Mouse (Mus musculus) frontal cortex, adult (tissue): Measurements from ENCODE around the gene Ntn5.

Experiments used
- ATAC-seq: cut with Nextera tagmentation; 2 replicates; pipeline ENCODE4 v1.9.2; 2017; ENCODE audit warnings: mild to moderate bottlenecking, moderate library complexity, mixed read lengths; ENCODE audit not compliant: low TSS enrichment

The Ntn5 gene

GRCm38 (mm10) chr7:45712022-45712757, 28.4 kb downstream of the Ntn5 start:
- ATAC-seq: no peak

GRCm38 (mm10) chr7:45713396-45713795, 29.6 kb downstream of the Ntn5 start:
- ATAC-seq: no peak

- ATAC-seq: no peak
Observed at GRCm38 (mm10) chr7:45713881-45714520, 30.2 kb downstream of the Ntn5 start.

- no peak for ATAC-seq
Observed at GRCm38 (mm10) chr7:45714630-45715089, 30.8 kb downstream of the Ntn5 start.

- ATAC-seq: peak; percentile 73
Observed at GRCm38 (mm10) chr7:45715090-45715708, 31.4 kb downstream of the Ntn5 start, which contains the start of gene Rpl18. Rpl18 (plus strand) TSS chr7:45715457.

- ATAC-seq: no peak
Observed at GRCm38 (mm10) chr7:45715741-45716459, 32.1 kb downstream of the Ntn5 start.

- ATAC-seq: no peak
Observed at GRCm38 (mm10) chr7:45716460-45716857, 32.6 kb downstream of the Ntn5 start.

- no peak for ATAC-seq
Observed at GRCm38 (mm10) chr7:45716952-45717917, 33.4 kb downstream of the Ntn5 start.

GRCm38 (mm10) chr7:45717918-45718297, 34.1 kb downstream of the Ntn5 start, which contains the start of gene Sphk2:
Sphk2 (minus strand) TSS chr7:45718002.
- peak; percentile 65 for ATAC-seq

- no peak for ATAC-seq
Observed at GRCm38 (mm10) chr7:45718331-45718730, 34.5 kb downstream of the Ntn5 start.

GRCm38 (mm10) chr7:45719180-45719579, 35.4 kb downstream of the Ntn5 start:
- no peak for ATAC-seq

- ATAC-seq: no peak
Observed at GRCm38 (mm10) chr7:45719738-45720412, 36.1 kb downstream of the Ntn5 start.

GRCm38 (mm10) chr7:45720413-45721233, 36.8 kb downstream of the Ntn5 start, which contains the start of gene Fam83e:
Fam83e (plus strand) TSS chr7:45721212.
- ATAC-seq: no peak

GRCm38 (mm10) chr7:45721234-45721571, 37.4 kb downstream of the Ntn5 start:
- ATAC-seq: no peak

- ATAC-seq: no peak
Observed at GRCm38 (mm10) chr7:45721642-45722347, 38.0 kb downstream of the Ntn5 start.

GRCm38 (mm10) chr7:45722348-45722713, 38.5 kb downstream of the Ntn5 start:
- no peak for ATAC-seq

- no peak for ATAC-seq
Observed at GRCm38 (mm10) chr7:45723301-45723700, 39.5 kb downstream of the Ntn5 start.

GRCm38 (mm10) chr7:45723781-45724180, 40.0 kb downstream of the Ntn5 start:
- ATAC-seq: no peak

GRCm38 (mm10) chr7:45725151-45725550, 41.3 kb downstream of the Ntn5 start:
- no peak for ATAC-seq
